Mouse (Mus musculus) large intestine, adult 2 months (tissue): Measurements from ENCODE around the gene Pdzd7. TPM values are rescaled to one million over a fixed set of nuclear protein-coding genes. Genes with fewer than 3 reads are reported as not detected.

Experiments used
- DNase-seq: peaks from one replicate; pipeline ENCODE4 v3.0.0-alpha.2; 2012; ENCODE audit warnings: low read depth, low spot score
- WGBS: fragments of 180-500 bp; shearing (Covaris S2); methylation state at CpG from one replicate; pipeline ENCODE4 v1.1.7; 2018; 5-methylcytosine and 5-hydroxymethylcytosine counted together
- polyA plus RNA-seq: library from polyadenylated mRNA; depleted of rRNA; stranded (reverse); fragments of >200 nt; gene quantifications from 2 replicates; pipeline ENCODE4 v1.2.3, GENCODE M21; 2012

Pdzd7 gene
- polyA plus RNA-seq, 1 experiment: 0.19 TPM

DNA sequence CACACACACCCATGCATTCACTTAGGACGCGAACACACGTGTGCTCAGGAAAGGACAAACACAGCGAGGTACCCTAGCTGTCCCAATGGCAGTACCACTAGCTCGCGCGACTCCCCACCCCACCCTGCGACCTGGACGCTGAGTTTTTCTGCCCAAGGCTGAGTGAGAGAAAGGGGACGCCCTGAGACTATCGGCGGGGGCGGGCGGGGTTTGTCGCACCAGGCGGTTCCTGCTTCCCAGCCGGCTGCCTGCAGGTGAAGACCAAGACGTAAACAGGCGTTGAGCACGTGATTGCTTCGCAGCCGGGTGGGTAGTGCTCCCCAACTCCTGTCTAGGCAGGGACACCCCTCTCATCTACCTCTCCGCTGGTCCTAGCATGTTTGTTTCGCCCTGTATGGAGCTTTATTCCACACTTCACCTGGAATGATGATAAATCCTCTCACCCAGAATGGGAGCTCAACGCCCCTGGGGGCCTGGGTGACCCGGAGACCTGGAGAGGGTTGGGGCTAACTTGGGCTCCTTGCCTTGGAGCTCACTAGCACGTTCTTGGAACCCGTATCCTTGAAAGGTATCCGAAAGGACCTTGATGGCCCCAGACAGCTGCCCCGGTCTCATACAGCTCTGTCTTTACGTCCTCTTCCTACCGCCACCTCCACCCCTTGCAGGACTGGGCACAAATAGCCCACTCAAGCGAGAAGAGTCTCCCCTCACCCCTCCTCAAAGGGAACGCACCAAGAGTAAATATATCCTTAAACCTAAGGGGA, 29.8 kb downstream of the Pdzd7 start:
- WGBS: under 1% methylated on average over 34 of the region's 34 CpGs
- DNase-seq: no peak

DNA sequence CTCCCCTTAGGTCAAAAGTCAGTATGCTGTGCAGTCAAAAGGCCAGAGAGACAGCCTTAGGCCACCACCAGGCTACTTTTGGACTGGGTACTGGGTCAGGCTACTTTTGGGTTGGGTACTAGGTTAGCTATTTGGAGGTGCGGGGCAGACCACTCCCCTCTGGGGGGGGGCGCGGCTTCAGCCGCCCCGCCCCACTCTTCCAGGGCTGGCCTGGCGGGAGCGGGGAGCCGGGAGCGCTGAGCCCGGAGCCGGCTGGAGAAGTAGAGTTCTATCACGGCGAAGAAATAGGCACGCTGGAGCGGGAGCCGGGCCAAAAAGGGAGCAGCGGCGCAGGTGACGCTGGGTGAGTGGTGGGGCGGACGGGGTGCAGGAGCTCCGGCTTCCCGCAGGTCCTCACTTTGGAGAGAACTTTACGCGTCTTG, 30.5 kb downstream of the Pdzd7 start:
- WGBS: under 1% methylated on average over 25 of the region's 25 CpGs
- DNase-seq: no peak

GRCm38 (mm10) chr19:45014335-45014971, 31.1 kb downstream of the Pdzd7 start, which contains the start of gene Lzts2:
Gene Lzts2 (plus strand): TSS chr19:45014414.
- 9% methylated on average over 10 of the region's 10 CpGs for WGBS
- peak; percentile 78 for DNase-seq

DNA sequence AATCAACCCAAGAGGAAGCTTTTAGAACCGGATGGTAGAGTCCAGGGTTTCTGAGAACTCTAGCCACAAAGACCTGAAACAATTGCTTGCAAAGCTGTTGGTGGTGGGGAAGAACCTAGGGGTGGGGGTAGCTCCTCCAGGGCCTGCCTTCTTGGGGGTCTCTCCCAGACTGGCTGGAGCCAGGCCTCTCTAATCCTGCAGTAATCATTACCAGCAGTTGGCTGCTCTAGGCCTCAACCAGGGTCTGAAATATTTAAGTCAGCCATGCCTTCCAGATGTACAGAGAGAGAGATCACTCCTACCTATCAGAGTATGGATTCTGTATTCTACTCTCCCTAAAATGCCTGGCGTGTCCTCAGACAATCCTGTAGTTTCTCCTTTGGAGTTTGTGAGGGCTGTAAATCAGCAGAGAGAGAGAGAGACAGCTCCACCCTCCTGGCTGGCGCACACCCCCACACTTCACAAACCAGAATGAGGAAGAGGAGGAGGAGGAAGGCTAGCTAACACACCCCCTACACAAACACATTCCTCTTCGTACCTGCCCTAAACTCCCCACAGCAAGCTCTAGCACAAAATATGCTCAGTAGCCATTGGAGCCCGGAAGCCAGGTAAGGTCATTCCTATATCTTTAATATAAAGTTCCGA, 31.8 kb downstream of the Pdzd7 start:
- DNase-seq: no peak
- 32% methylated on average over 6 of the region's 6 CpGs for WGBS

- DNase-seq: no peak
- 26% methylated on average over 6 of the region's 6 CpGs for WGBS
These were observed 32.9 kb downstream of the Pdzd7 start for GRCm38 (mm10) chr19:45012636-45013035.

- DNase-seq: no peak
- 87% methylated on average over 8 of the region's 8 CpGs for WGBS
These were observed 33.3 kb downstream of the Pdzd7 start for GRCm38 (mm10) chr19:45012219-45012618.

GRCm38 (mm10) chr19:45010646-45011045, 34.9 kb downstream of the Pdzd7 start:
- 80% methylated on average over 4 of the region's 4 CpGs for WGBS
- DNase-seq: no peak

DNA sequence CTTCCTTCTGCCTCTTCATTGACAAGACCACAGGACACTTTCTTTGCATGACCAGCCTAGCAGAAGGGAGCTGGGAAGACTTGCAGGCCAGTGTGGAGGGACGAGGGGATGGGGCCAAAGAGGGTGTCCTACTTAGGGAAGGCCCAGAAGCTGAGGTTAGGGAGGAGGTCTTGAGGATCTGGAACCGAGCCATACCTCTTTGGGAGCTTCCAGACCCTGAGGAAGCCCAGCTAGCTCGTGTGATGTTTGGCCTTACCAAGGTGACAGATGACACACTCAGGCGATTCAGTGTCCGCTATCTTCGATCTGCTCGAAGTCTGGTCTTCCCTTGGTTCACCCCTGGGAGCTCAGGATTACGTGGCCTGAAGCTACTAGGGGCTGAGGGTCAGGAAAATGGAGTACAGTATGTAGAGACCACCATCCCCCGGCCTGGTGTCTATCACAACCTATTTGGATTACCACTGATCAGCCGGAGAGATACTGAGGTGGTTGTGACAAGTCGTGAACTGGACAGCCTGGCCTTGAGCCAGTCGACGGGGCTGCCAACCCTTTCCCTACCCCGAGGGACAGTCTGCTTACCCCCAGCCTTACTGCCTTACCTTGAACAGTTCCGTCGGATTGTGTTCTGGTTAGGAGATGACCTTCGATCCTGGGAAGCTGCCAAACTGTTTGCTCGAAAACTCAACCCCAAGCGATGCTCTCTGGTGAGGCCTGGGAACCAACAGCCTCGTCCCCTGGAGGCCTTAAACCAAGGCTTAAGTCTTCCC, 37.9 kb downstream of the Pdzd7 start:
- 48% methylated on average over 20 of the region's 20 CpGs for WGBS

DNA sequence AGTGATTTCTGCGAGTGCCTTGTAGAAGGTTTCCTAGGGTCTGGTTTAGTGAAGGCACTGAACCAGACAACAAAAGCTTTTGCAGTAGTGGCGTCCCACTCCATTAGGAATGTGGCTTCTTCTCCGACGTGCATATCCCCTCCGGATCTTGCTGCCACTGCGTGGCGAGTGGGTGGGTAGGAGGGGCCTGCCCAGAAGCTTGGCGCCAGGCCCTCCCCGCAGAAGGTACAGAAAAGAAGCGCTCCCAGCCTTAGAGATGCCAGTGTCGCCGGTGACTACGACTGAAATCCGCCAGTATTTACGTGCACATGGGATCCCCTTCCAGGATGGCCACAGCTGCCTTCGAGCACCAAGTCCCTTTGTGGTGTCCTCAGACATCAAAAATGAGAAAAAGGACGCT, 38.5 kb downstream of the Pdzd7 start:
- DNase-seq: no peak
- WGBS: 12% methylated on average over 17 of the region's 17 CpGs

More for the DNA sequence above, 37.9 kb downstream of the Pdzd7 start:
- DNase-seq: no peak

- DNase-seq: no peak
- WGBS: under 1% methylated on average over 82 of the region's 82 CpGs
These were observed 39.4 kb downstream of the Pdzd7 start, which contains the start of gene Mrpl43 for GRCm38 (mm10) chr19:45005957-45006712. Gene Mrpl43 (minus strand): TSS chr19:45006442.

- no peak for DNase-seq
- 7% methylated on average over 16 of the region's 16 CpGs for WGBS
These were observed 40.1 kb downstream of the Pdzd7 start, which contains the start of gene Twnk for GRCm38 (mm10) chr19:45005444-45005843. Gene Twnk (plus strand): TSS chr19:45005663.

DNA sequence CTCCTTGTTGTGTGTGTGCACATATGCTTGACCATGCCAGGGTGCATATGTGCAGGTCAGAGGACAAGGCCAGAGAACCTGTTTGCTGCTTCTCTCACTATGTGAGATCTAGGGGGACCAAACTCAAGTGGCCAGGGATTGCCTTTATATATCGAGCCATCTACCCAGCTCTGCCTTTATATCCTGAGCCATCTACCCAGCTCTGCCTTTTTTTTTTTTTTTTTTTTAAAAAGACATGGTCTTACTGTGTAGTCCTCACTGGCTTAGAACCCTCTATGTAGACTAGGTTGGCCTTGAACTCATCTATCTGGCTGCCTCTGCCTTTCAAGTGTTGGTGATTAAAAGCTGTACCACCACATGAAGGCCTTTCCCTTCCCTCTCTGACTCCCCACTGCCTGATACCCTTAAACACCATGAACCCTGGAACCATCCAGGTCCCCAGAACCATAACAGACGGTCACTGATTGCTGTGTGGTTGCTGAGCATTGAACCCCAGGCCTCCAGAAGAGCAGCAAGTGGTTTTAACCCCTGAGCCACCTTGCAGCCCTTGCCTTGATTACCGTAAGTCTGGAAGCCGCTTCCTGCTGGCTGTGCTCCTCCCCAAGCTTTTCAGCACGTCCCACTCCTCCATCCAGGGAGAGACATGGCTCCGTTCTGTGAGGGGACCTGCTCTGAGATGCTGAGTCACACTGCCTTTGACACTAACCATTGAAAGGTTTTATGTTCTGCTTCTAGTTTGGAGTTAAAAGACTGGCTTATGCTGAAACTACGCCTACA, 41.6 kb downstream of the Pdzd7 start:
- no peak for DNase-seq
- WGBS: 87% methylated on average over 7 of the region's 7 CpGs

GRCm38 (mm10) chr19:45002301-45002700, 43.2 kb downstream of the Pdzd7 start:
- 62% methylated on average over 3 of the region's 3 CpGs for WGBS
- DNase-seq: no peak

DNA sequence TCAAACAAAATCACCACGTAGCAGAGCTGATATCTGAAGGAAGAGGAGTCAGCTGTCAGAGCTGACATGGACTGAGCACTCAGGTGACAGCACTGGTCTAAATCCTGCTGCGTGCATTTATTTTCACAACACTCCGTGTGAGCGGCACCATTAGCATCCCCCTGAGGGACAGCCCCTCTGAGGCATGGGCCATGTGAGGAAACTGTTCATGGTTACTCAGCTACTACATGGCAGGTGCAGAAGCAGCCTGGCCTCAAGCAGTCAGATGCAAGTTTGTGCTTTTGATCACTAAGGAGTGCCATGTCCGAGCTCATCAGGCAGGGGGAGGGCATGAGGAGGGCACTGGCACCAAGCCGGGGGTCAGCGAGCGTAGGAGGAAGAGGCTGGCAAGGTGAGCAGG, 45.9 kb downstream of the Pdzd7 start:
- 84% methylated on average over 8 of the region's 8 CpGs for WGBS
- DNase-seq: no peak

GRCm38 (mm10) chr19:44997786-44998185, 47.7 kb downstream of the Pdzd7 start:
- 79% methylated on average over 11 of the region's 11 CpGs for WGBS

DNA sequence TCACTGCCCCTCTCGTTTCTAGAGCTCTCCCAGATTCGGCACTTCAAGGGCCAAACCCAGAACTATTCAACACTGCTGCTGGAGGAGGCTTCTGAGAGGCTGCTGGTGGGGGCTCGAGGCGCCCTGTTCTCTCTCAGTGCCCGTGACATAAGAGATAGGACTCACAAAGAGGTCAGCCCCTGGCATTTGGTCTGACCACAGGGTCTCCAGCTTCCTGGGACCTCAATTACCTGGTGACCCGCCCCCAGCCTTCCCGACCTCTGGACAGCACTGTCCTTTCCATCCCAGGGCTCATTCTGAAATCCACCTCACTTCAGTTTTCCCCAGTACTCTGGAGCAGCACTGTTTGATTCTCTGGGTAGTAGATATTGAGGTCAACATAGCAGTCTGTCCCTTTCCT, 52.8 kb downstream of the Pdzd7 start:
- DNase-seq: no peak
- whole genome bisulfite sequencing: 76% methylated on average over 7 of the region's 7 CpGs

More at GRCm38 (mm10) chr19:44997786-44998185, 47.7 kb downstream of the Pdzd7 start:
- no peak for DNase-seq

GRCm38 (mm10) chr19:44992246-44992645, 53.3 kb downstream of the Pdzd7 start:
- no peak for DNase-seq
- 58% methylated on average over 7 of the region's 7 CpGs for WGBS

GRCm38 (mm10) chr19:44991031-44991430, 54.5 kb downstream of the Pdzd7 start:
- WGBS: 34% methylated on average over 8 of the region's 8 CpGs
- peak; percentile 89 for DNase-seq
